Mouse (Mus musculus): Measurements from ENCODE around the gene Snap47.
"Not testable (repeated sequence)": the region's sequence is repeated elsewhere in the genome, so short reads cannot be mapped to it uniquely, and the experiment has no call there.

Gene Snap47

GRCm38 (mm10) chr11:59421436-59421835, 29.6 kb downstream of the Snap47 start:
- DNase-seq, result no peak

GRCm38 (mm10) chr11:59418708-59419107, 32.3 kb downstream of the Snap47 start:
- DNase-seq, result no peak

GRCm38 (mm10) chr11:59412999-59413863, 37.8 kb downstream of the Snap47 start:
- DNase-seq, result no peak

GRCm38 (mm10) chr11:59412058-59412457, 38.9 kb downstream of the Snap47 start:
- DNase-seq, result no peak

GRCm38 (mm10) chr11:59410851-59411250, 40.1 kb downstream of the Snap47 start:
- no peak for DNase-seq

GRCm38 (mm10) chr11:59405761-59406160, 45.2 kb downstream of the Snap47 start:
- no peak for DNase-seq

GRCm38 (mm10) chr11:59400876-59401275, 50.1 kb downstream of the Snap47 start:
- DNase-seq, result no peak

GRCm38 (mm10) chr11:59399830-59400229, 51.2 kb downstream of the Snap47 start:
- no peak for DNase-seq

- DNase-seq, result no peak
Observed at GRCm38 (mm10) chr11:59397536-59398371, 53.2 kb downstream of the Snap47 start.

- no peak for DNase-seq
Observed at GRCm38 (mm10) chr11:59394451-59394850, 56.5 kb downstream of the Snap47 start.

GRCm38 (mm10) chr11:59393591-59393990, 57.4 kb downstream of the Snap47 start:
- peak; percentile 54 for DNase-seq

- DNase-seq, result no peak
Observed at GRCm38 (mm10) chr11:59392300-59392699, 58.7 kb downstream of the Snap47 start.

GRCm38 (mm10) chr11:59390470-59390869, 60.5 kb downstream of the Snap47 start:
- no peak for DNase-seq

GRCm38 (mm10) chr11:59389617-59390016, 61.4 kb downstream of the Snap47 start:
- DNase-seq, result no peak

GRCm38 (mm10) chr11:59388806-59389205, 62.2 kb downstream of the Snap47 start:
- DNase-seq, result no peak

GRCm38 (mm10) chr11:59387471-59387870, 63.5 kb downstream of the Snap47 start:
- no peak for DNase-seq

- DNase-seq, result no peak
Observed at GRCm38 (mm10) chr11:59385123-59385522, 65.9 kb downstream of the Snap47 start.

- no peak for DNase-seq
Observed at GRCm38 (mm10) chr11:59384441-59384959, 66.5 kb downstream of the Snap47 start.

GRCm38 (mm10) chr11:59379547-59379946, 71.4 kb downstream of the Snap47 start:
- no peak for DNase-seq

- no peak for DNase-seq
Observed at GRCm38 (mm10) chr11:59377999-59378398, 73.0 kb downstream of the Snap47 start.

GRCm38 (mm10) chr11:59375475-59375874, 75.5 kb downstream of the Snap47 start, which contains the start of gene Prss38:
Prss38 (minus strand) TSS chr11:59375657.
- DNase-seq, result no peak

- DNase-seq, result no peak
Observed at GRCm38 (mm10) chr11:59369848-59370247, 81.1 kb downstream of the Snap47 start.

GRCm38 (mm10) chr11:59367955-59368354, 83.0 kb downstream of the Snap47 start:
- not testable (repeated sequence) for DNase-seq

Measured in right cerebral cortex, postnatal 14 days (tissue).